Mouse (Mus musculus): Measurements from ENCODE around the gene Naga. TPM values are rescaled to one million over a fixed set of nuclear protein-coding genes. Genes with fewer than 3 reads are reported as not detected.

The Naga gene
- polyA plus RNA-seq, 1 experiment from 2014 or later: 34.6 TPM

GRCm38 (mm10) chr15:82378261-82379180 is 39.8 kb upstream of the Naga start:
- Histone ChIP-seq H3K4me2 (ENCODE audit: low read depth, low read length) (peak overlapping the region; percentile 67), H3K27ac (ENCODE audit: low read depth) (peak overlapping the region; percentile 99), H3K27me3 (ENCODE audit: insufficient read depth, low read length) (no peaks in the 10 kb centered on the region), H3K4me3 (ENCODE audit: low read depth, low read length) (peak overlapping the region; percentile 44), H3K36me3 (replicated peaks; ENCODE audit: insufficient read depth, low read length) (peaks cover 9% of the 10 kb centered on the region; the same call in 1 of the 2 replicates), H3K9me3 (ENCODE audit: low read length) (no peaks in the 10 kb centered on the region), H3K4me1 (ENCODE audit: insufficient read depth) (0 out of 2 replicates have a peak, but pooled peaks cover 7% of the 10 kb centered on the region), H3K9ac (replicated peaks) (peak overlapping the region; percentile 71)
- TF ChIP-seq CTCF (IDR thresholded peaks at IDR 0.05; ENCODE audit: low read depth) (no peak), EP300 (IDR thresholded peaks at IDR 0.05; ENCODE audit: low read depth) (peak; percentile 55; the same call in 1 of the 2 replicates)
- ATAC-seq: 0 out of 2 replicates have a peak, but pooled peaks have one; percentile 5
- 51% methylated on average over 15 of the region's 15 CpGs for WGBS (ENCODE audit: insufficient replicate concordance)
- no peak for DNase-seq

GRCm38 (mm10) chr15:82377701-82378100 is 39.0 kb upstream of the Naga start:
- Histone ChIP-seq H3K4me1 (ENCODE audit: insufficient read depth) (0 out of 2 replicates have a peak, but pooled peaks cover 7% of the 10 kb centered on the region), H3K9ac (replicated peaks) (peak overlapping the region; percentile 71), H3K4me2 (ENCODE audit: low read depth, low read length) (peak overlapping the region; percentile 67), H3K9me3 (ENCODE audit: low read length) (no peaks in the 10 kb centered on the region), H3K27ac (ENCODE audit: low read depth) (peak overlapping the region; percentile 99), H3K4me3 (ENCODE audit: low read depth, low read length) (peak overlapping the region; percentile 44; the same call in 1 of the 2 replicates), H3K36me3 (replicated peaks; ENCODE audit: insufficient read depth, low read length) (peaks cover 9% of the 10 kb centered on the region; the same call in 1 of the 2 replicates), H3K27me3 (ENCODE audit: insufficient read depth, low read length) (no peaks in the 10 kb centered on the region)
- 58% methylated on average over 5 of the region's 5 CpGs for WGBS (ENCODE audit: insufficient replicate concordance)
- ATAC-seq (no peak), DNase-seq (no peak)
- TF ChIP-seq CTCF (IDR thresholded peaks at IDR 0.05; ENCODE audit: low read depth) (no peak), EP300 (IDR thresholded peaks at IDR 0.05; ENCODE audit: low read depth) (no peak)

GRCm38 (mm10) chr15:82376393-82377138 is 37.8 kb upstream of the Naga start:
- H3K27ac ChIP-seq (ENCODE audit: low read depth): peak overlapping the region; percentile 99
- ATAC-seq (no peak), DNase-seq (no peak)
- H3K36me3 ChIP-seq (replicated peaks; ENCODE audit: insufficient read depth, low read length): peaks cover 9% of the 10 kb centered on the region; the same call in 1 of the 2 replicates
- H3K4me3 ChIP-seq (ENCODE audit: low read depth, low read length): no peak overlapping the region
- TF ChIP-seq CTCF (IDR thresholded peaks at IDR 0.05; ENCODE audit: low read depth) (no peak), EP300 (IDR thresholded peaks at IDR 0.05; ENCODE audit: low read depth) (peak; percentile 37; the same call in 1 of the 2 replicates)
- no peak overlapping the region for H3K4me2 ChIP-seq (ENCODE audit: low read depth, low read length)
- H3K9me3 ChIP-seq (ENCODE audit: low read length): no peaks in the 10 kb centered on the region
- H3K4me1 ChIP-seq (ENCODE audit: insufficient read depth): 0 out of 2 replicates have a peak, but pooled peaks cover 7% of the 10 kb centered on the region
- no peaks in the 10 kb centered on the region for H3K27me3 ChIP-seq (ENCODE audit: insufficient read depth, low read length)
- H3K9ac ChIP-seq (replicated peaks): no peak overlapping the region
- 69% methylated on average over 17 of the region's 17 CpGs for WGBS (ENCODE audit: insufficient replicate concordance)

- H3K9ac ChIP-seq (replicated peaks): no peak overlapping the region
- no peak for TF ChIP-seq EP300 (IDR thresholded peaks at IDR 0.05; ENCODE audit: low read depth)
- no peak for TF ChIP-seq CTCF (IDR thresholded peaks at IDR 0.05; ENCODE audit: low read depth)
- H3K4me3 ChIP-seq (ENCODE audit: low read depth, low read length): no peak overlapping the region
- 75% methylated on average over 9 of the region's 9 CpGs for WGBS (ENCODE audit: insufficient replicate concordance)
- DNase-seq: no peak
- H3K4me2 ChIP-seq (ENCODE audit: low read depth, low read length): no peak overlapping the region
- ATAC-seq: no peak
- H3K27ac ChIP-seq (ENCODE audit: low read depth): no peak overlapping the region
- peaks cover 9% of the 10 kb centered on the region; the same call in 1 of the 2 replicates for H3K36me3 ChIP-seq (replicated peaks; ENCODE audit: insufficient read depth, low read length)
- H3K9me3 ChIP-seq (ENCODE audit: low read length): no peaks in the 10 kb centered on the region
- H3K4me1 ChIP-seq (ENCODE audit: insufficient read depth): 0 out of 2 replicates have a peak, but pooled peaks cover 7% of the 10 kb centered on the region
- no peaks in the 10 kb centered on the region for H3K27me3 ChIP-seq (ENCODE audit: insufficient read depth, low read length)
Measured at GRCm38 (mm10) chr15:82375855-82376254, 37.1 kb upstream of the Naga start.

GRCm38 (mm10) chr15:82374437-82374836 is 35.7 kb upstream of the Naga start:
- no peaks in the 10 kb centered on the region for H3K9me3 ChIP-seq (ENCODE audit: low read length)
- 0 out of 2 replicates have a peak, but pooled peaks cover 7% of the 10 kb centered on the region for H3K4me1 ChIP-seq (ENCODE audit: insufficient read depth)
- H3K9ac ChIP-seq (replicated peaks): no peak overlapping the region
- ATAC-seq (no peak), DNase-seq (no peak)
- 81% methylated on average over 5 of the region's 5 CpGs for WGBS (ENCODE audit: insufficient replicate concordance)
- TF ChIP-seq CTCF (IDR thresholded peaks at IDR 0.05; ENCODE audit: low read depth) (no peak), EP300 (IDR thresholded peaks at IDR 0.05; ENCODE audit: low read depth) (no peak)
- no peaks in the 10 kb centered on the region for H3K27me3 ChIP-seq (ENCODE audit: insufficient read depth, low read length)
- no peak overlapping the region for H3K27ac ChIP-seq (ENCODE audit: low read depth)
- H3K4me2 ChIP-seq (ENCODE audit: low read depth, low read length): no peak overlapping the region
- H3K4me3 ChIP-seq (ENCODE audit: low read depth, low read length): no peak overlapping the region
- peaks cover 9% of the 10 kb centered on the region; the same call in 1 of the 2 replicates for H3K36me3 ChIP-seq (replicated peaks; ENCODE audit: insufficient read depth, low read length)
